Mouse (Mus musculus): Measurements from ENCODE around the gene Lpin2.
A peak's percentile ranks its signal among the peaks of the same experiment; 100 is the strongest.

Lpin2 gene

DNA sequence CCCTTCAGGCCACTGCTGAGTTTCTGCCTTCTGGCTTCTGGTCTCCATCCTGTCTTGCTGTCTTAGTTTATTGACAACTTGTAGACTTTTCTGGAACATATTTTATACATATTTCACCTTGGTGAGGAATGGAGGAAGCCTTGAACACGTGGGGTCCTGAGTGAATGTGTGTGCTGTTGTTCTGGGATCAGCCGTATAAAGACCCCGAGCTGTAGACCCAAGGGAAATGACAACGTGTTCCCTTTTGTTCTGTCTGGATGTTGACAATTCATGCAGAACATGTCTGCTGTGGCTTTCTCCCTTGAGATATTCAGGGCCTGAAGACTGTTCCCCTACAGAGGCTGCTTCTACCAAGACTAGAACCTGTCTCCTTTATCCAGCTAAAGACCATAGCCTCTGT, 5.0 kb upstream of the Lpin2 start:
- DNase-seq (ENCODE audit: low spot score), result no peak

DNA sequence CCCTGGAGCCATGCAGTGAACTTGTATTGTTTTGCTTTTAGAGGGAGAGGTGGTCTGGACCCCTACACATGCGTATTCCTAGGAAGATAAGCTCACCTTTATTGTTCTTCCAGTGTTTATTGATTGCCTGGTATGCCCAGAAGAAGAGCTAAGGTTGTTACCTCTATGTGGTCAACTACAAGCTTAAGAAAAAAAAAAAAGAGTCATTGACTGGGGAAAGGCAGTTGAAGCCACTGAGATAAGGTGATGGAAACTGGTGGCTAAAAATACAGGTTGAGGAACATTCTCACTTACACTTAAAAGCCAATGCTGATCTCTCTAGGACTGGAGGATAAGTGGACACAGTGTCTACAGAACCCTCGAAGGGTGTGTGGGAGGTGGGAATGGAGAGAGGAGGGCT, 4.4 kb upstream of the Lpin2 start:
- DNase-seq (ENCODE audit: low spot score), result no peak

DNA sequence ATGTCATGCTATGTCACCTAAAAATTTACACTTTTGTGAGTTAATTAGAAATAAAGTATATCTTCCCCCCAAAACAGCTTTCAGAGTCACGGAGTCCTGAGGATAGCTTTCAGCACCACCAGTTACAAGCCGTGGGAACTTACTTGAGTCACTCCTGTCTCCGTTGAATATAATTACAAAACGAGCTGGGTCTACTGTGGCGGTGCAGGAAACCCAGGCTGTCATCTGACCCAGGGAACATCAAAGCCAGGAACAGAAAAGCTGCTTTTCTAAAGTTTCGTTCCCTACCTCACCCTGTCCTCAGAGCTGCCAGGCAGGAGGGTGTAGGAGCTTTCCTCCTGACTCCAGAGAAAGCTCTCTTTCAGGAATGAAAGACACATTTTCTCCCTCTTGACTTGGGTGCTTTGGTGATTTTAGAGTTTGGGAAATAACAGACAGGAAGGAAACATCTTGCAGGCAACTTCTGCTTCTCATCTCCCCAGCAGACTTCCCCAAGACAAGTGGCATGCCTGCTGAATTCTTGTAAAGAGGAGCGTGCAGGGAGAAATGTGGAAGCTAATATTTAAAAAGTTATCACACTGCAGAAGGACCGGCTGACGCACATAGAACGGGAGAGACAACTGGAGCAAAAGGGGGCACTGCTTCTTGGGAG, 3.7 kb upstream of the Lpin2 start:
- peak; percentile 26 for DNase-seq (ENCODE audit: low spot score)

DNA sequence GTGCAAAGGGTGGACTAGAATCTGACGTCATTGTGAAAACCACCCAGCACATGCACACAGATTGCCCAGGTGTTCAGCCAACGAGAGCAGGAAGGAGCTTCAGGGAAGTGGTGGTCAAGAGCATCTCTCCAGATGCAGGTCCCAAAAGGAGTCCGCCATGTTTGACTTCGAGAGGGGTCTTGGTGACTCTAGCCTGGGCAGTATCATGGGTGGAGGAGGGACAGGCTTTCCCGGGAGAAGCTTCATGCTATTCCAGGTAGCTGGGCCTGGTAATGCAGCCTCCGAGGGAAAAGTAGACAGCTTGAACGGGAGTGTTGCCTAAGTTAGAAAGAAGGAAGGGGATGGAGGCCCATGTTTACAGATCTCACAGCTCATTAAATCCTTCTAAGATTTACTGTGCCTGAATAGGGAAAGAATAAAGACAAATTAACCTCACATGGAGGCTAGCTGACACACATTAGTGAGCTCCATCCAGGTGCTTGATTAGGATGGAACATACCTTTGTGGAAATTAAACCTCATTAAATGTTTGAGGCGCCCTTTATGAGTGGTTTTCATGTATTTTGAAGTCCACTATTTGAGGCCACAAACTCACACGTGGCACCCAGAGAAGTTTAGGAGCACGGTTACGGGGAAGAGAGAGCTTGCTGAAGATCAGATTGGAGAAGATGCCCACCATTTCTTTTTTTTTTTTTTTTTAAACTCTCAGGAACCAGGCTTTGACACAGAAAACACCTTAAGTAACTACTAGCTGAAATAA, 2.6 kb upstream of the Lpin2 start:
- DNase-seq (ENCODE audit: low spot score), result no peak

DNA sequence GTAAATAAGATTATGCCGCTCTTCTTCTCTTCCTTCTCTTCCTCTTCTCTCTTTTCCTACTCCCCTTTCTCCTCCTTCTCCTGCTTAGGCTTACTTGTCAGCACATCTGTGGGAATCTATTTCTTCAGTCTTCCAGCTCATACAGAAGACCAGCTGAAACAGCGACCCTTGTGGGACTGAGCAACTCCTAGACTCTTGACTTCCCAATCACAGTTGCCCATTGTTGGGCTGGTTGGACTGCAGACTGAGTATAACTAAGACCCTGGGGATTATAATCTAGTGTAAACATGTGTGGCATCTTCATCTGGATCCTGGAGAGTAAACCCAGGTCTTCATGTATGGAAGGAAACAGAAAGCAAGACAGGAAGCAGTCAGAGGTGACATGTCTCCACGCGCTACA, 1.8 kb upstream of the Lpin2 start:
- no peak for DNase-seq (ENCODE audit: low spot score)

DNA sequence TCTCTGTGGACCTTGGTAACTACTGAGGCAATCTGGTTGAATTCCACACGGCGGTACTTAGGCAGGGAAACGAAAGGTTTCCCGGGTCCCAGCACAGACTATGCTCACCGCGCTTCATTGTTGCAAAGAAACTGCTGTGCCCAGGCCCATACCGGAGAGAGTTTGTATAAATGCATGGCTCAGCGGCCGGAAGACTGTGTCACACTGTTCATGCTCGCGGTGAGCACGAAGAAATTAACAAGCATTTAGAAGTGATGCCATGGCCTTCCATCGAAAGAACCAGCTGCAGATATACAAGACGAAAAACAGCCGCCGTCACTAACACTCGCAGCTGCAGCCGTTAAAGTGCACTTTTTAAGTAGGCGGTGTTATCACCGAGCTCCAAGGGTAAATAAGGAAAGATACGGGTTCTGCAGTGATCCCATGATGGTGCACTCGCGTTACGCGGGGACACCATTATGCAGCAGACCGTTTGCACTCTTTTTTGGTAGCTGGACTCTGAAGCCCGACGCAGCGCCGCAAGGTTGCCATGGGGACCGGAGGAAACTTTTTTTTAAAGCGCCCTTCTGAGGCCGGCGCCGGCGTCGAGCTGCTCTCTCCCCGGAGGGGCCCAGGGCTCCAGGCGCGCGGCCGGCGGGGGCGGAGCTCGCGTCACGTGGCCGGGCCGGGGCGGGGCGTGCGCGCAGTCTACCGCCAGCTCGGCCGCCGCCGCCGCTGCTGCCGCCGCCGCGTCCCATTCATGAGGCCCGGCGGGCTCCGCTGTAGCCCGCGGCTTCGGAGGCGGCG, 704 bp downstream of the Lpin2 start:
- peak; percentile 92 for DNase-seq (ENCODE audit: low spot score)

DNA sequence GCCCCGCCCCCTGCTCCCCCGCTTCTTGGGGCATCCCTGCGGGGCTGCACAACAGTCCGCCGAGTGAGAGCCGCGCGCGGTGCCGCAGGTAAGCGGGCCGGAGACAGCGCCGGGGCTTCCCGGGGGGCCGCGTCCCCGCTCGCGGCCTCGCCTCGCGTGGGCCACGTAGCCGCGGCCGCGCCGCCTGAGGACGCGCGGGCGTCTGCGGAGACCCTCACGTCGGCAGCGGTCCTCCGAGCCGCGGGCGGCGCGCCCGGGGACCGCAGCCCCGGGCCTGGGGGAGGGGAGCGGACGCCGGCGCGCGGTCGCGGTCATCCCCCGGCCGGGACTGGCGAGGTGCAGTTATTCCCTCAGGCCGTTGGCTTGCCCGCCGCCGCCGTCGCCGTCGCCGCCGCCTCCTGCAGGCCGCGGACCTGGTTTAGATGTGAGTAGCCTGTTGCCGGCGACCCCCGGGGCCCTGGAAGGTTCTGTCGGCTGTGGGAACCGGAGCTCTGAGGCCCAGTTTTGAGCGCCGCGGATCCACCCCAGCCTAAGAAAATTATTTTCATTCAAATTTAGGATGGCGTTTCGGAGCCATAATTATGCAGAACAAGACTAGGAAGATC, 1.4 kb downstream of the Lpin2 start:
- peak; percentile 57 for DNase-seq (ENCODE audit: low spot score)

DNA sequence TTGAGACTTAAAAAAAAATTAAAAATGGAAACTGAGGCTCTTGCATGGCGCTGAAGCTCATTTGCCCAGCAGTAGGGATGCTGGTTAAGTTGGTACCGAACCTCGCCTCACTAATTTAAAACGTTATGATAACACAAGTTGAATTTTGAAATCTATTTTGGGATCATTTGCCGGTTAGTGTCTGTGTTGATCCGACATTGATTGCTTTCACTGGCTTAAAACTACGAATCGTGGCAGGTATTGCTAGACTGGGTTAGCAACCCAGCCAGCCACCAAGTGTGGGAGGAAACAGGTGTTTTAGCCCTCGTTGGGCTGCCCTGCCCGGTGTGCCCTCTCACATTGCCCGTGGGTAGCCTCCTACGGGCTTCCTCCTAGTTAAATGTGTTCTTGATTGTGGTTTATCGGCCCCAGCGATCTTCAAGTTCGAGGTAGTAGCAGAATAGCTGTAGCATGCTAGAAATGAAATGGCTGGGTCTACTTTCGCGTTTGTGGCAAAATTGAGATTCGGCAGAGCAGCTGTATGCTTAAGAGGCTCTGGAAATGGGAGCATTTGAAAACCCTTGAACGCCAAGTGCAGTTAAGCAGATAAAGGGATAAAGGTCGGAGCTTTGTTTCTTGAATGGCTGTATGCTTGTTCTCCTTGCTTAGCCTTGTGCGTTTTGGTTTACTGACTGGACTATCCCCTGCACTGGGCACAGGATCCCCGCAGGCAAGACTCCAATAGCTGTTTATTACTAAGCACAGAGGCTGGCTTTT, 2.2 kb downstream of the Lpin2 start:
- DNase-seq (ENCODE audit: low spot score), result no peak

DNA sequence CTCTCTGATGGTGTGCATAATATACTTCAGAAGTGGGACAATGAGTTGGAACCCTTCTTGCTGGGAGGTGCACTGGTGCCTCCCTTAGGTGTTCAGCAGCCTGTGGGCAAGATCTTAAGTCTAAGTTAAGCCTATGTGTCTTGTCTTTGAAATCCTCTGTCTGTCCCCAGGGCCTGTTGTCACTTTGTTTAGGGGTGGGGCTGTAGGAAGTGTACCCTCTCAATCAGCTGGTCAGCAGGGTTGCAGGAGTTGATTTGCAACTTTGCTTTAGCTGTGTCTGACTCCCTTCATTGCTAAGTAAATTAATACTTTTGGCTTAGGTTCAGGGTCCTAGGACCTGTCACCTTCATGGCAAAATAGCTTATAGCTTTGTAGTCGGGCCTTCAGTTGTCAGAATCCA, 3.0 kb downstream of the Lpin2 start:
- no peak for DNase-seq (ENCODE audit: low spot score)

DNA sequence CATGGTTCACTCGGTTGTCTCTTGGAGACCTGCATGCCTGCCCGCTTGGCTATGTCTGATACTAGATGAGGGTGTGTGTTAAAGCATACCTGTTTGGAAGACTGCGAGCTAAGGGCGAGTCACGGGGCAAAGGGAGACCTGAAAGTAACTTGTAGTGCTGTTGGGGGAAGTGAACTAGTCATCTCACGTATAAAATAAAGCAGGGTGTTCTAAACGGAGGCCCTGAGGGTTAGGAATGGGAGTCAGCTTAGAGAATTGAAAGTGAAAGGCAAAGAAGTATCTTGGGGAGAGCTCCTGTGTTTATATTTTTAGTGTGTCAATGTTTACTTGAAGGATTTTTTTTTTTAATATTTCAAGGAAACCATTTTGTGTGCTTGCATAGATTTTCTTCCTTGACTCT, 8.2 kb downstream of the Lpin2 start:
- no peak for DNase-seq (ENCODE audit: low spot score)

DNA sequence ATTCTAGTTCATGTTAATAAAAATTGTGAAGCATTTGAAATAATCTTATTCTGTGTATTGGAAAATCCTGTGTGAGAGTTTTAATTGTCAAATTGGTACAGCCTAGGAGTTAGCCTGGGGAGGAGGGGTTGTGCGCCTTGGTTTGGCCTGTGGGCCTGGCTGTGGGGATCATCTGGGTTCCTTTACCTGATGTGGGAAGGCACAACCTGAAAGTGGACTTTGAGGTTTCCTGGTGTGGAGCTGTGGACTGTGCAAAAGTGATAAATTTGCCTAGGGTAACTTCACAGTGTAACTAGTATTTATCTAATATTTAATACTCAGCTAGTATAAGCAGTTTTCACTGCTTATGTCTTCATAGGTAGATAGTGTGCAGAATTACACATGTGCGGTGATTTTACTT, 8.7 kb downstream of the Lpin2 start:
- DNase-seq (ENCODE audit: low spot score), result no peak

DNA sequence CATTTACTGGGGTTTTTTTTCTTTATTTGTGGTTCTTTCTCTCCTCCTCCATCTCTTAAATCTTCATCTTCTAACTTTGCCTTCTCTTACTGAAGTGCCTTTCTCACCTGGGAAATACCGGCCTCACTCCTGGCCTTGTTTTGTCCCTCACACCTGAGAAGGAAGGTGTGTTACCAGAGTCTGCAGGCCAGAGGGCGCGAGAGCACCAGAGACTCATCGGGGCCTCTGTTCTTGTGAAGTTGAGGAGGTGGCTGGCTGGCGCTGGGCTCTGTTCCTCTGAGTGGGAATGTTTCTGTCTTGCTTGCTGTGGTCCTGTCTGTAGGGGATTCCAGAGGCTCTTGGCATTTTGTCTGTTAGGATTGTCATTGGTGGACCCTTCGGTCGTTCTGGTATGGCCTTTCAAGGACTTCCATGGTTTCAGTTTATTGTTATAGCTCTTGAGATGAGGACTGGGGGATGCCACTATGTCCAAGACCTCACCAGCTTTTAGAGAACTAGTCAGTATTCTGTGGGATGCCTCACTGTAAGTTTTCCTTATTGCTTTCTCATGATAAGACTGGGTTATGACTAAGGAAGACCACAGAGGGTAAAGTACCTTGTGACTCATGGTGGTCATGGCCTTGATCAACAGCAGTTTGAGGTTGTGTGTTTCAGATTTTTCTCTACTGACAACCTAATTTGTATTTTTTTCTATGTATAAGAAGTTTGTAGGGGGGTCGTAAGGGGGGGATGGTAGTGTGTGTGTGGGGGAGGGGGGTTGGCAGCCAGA, 9.5 kb downstream of the Lpin2 start:
- DNase-seq (ENCODE audit: low spot score), result no peak

DNA sequence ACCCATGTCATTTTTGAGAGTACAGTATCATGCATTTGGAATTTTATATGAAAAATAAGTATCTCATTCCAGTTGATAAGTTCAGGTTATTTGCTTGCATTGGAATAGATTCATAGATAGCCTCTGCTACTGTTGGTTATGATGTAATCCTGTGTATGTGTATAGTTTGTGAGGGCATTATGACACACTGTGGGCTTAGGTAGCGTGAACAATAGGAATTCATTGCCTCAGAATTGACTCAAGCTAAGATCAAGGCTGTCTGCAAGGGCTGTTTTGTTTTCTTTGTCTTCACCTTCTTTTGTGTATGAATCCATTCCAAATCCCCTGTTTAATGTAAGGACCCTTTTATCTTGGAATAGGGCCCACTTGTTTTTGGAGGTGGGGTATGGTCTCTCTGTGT, 10.7 kb downstream of the Lpin2 start:
- no peak for DNase-seq (ENCODE audit: low spot score)

DNA sequence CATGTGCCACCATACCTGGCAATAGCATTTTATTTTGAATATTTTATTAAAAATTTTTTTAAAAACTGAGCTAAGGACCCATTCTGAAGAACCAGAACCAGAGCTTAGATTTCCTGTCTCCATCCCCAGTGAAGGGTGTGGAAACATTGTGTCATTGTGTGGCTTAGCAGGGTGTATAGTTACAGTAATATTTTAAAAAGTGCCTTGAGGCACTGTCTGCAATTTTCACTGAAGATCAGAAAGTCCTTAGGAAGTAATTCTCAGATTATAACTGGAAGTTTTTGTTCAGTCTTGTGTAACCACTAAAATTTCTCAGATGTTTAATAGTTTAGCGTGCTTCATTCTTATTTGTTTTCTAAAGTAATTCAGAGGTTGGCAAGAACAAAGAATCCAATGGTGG, 11.1 kb downstream of the Lpin2 start:
- DNase-seq (ENCODE audit: low spot score), result no peak

DNA sequence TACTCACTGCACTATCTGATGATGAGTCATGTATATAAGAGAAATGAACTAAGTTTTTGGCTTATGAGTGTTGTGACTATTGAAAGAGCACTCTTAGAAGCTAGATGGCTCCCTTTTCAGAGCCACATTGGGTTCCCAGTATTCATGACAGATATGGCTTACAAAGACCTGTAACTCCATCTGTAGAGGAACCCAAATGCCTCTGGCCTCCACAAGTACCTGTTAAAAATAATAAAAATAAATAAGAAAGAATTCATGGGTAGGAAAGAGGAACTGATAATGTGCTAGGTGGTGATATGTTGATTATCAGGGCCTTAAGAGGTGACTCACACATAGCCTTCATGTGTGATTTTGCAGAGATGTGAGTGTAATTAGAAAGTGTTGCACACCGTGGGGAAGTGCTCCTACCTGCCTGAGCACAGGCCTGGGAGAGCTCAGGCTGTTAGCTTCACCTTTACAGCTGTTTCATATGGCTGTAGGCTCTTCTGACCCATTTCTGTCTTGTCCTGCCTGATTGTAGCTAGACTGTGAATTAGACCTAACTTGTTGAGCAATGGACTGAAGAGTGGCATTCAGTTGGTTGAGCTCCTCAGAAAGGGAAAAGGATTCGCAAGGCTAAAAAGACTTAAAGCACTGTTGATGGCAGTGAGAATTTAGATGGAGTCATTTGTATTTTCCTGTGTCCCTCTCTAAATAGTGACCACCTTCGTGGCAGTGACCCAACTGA, 12.7 kb downstream of the Lpin2 start:
- DNase-seq (ENCODE audit: low spot score), result no peak

DNA sequence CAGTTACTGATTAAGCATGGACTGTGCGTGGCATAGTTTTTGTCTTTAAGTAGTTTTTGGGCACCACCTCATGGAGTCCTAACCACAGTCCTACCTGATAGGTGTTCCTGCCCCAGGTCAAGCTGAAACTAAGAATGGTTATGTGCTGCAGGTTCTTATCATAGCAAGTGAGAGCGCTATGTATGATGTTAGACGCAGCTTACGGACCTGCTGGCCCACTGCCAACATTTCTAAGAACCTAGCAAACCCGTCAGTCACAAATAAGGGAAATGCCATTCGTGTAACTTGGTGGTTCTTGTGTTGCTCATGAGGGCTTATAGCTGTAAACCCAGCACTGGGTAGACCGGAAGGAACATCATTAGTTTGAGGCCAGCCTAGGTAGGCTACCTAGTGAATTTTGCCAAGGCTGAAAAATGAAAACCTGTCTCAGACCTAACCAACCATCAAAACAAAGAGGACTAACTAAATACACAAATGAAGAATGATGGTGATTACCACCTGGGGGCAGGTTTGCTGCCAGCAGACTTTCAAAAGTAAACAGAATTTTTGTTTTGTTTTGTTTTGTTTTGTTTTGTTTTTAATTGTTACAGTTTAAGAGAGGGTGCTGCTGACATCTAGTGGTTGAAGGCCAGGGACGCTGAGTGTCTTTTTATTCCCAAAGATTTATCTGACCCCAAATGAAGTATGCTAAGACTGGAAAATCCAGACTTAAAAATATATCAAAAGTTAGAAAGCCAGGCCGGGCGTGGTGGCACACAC, 13.5 kb downstream of the Lpin2 start:
- no peak for DNase-seq (ENCODE audit: low spot score)

DNA sequence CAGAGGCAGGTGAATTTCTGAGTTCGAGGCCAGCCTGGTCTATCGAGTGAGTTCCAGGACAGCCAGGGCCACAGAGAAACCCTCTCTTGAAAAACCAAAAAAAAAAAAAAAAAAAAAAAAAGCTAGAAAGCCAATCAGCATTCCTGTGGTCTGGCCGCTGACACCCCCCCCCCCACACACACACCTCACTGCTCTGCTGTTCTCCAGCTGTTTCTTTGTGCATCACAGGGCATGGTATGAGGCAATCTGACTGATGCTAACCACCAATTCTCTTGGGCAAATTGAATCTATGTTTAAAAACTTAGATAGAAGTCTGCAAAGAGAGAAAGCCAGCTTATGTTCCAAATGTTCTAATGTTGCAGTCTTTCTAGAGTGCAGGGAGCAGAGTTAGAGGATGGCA, 14.1 kb downstream of the Lpin2 start:
- no peak for DNase-seq (ENCODE audit: low spot score)

DNA sequence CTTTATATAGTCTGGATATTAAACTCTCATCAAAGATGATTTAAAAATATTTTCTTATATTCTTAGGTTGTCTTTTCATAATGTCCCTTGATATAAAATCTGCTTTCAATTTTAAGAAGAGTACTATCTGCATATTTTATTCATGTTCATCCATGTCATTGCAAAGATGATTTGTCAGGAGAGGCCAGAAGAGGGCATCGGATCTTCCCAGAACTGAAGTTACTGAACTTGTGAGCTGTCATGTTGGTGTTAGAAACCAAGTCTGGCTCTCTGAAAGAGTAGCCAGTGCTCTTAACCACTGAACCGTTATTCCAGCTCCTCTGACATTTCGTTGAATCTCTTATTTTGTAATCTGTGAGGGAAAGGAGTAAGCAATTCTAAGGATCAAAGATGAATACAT, 17.0 kb downstream of the Lpin2 start:
- DNase-seq (ENCODE audit: low spot score), result no peak

DNA sequence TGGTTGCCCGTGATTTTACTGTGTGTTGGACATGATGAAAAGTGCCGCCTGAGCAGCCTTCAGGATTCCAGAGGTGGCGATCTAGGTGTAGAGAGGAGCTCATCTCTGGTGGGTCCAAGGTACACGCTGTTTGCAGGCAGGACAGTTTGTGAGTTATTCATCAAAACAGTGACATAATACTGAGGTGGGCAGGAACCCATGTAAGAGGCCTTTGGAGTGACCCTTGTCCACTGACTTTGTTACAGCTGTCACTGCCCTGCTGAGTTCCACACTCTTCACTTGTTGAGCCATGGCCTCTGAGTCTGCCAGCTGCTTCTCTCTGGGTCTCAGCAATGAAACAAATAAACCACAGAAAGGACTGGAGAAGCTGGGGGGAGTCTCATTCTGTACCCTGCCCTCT, 19.8 kb downstream of the Lpin2 start:
- DNase-seq (ENCODE audit: low spot score), result peak; percentile 56
